Mouse (Mus musculus) gastrocnemius, adult 18-20 months (tissue): ENCODE data around the gene Tgfbr3l. TPM values are rescaled to one million over a fixed set of nuclear protein-coding genes. Genes with fewer than 3 reads are reported as not detected.
A peak's percentile ranks its signal among the peaks of the same experiment; 100 is the strongest.

Experiments used
- DNase-seq: peaks from one replicate; pipeline ENCODE4 v3.0.0; 2021; ENCODE audit warnings: low spot score
- long read RNA-seq, 2 experiments: library from polyadenylated mRNA; stranded (forward); transcript quantifications; one replicate each; pipeline ENCODE4 v2.0.0; 2021
- total RNA-seq, 2 experiments: library from RNA; stranded (reverse); gene quantifications; 2 replicates each; pipeline ENCODE4 v1.2.3; 2021

Gene Tgfbr3l
- total RNA-seq, result 1 to 10 TPM; 1.2 to 1.7 TPM
- long read RNA-seq, experiment 1, result 0 reads
- long read RNA-seq, experiment 2, result 0 reads

- DNase-seq, result no peak
Observed at GRCm38 (mm10) chr8:4247951-4248540, at the start of gene Tgfbr3l. Gene Tgfbr3l, plus strand, starts transcription at chr8:4248214.

GRCm38 (mm10) chr8:4201321-4201720, 46.7 kb upstream of the Tgfbr3l start:
- DNase-seq, result no peak

GRCm38 (mm10) chr8:4205246-4206123, 42.5 kb upstream of the Tgfbr3l start:
- DNase-seq, result no peak

- no peak for DNase-seq
Observed at GRCm38 (mm10) chr8:4206182-4207015, 41.6 kb upstream of the Tgfbr3l start.

- no peak for DNase-seq
Observed at GRCm38 (mm10) chr8:4207016-4207350, 41.0 kb upstream of the Tgfbr3l start.

- no peak for DNase-seq
Observed at GRCm38 (mm10) chr8:4211097-4211496, 36.9 kb upstream of the Tgfbr3l start.

GRCm38 (mm10) chr8:4212809-4213209, 35.2 kb upstream of the Tgfbr3l start:
- no peak for DNase-seq

GRCm38 (mm10) chr8:4213210-4214005, 34.6 kb upstream of the Tgfbr3l start:
- DNase-seq, result peak; percentile 43

- DNase-seq, result peak; percentile 47
Observed at GRCm38 (mm10) chr8:4214006-4214980, 33.7 kb upstream of the Tgfbr3l start.

- no peak for DNase-seq
Observed at GRCm38 (mm10) chr8:4216296-4216695, 31.7 kb upstream of the Tgfbr3l start.

GRCm38 (mm10) chr8:4216791-4217621, 31.0 kb upstream of the Tgfbr3l start, which contains the start of gene Prr36:
Gene Prr36, minus strand, starts transcription at chr8:4217459.
- no peak for DNase-seq

- no peak for DNase-seq
Observed at GRCm38 (mm10) chr8:4219617-4220016, 28.4 kb upstream of the Tgfbr3l start.

- no peak for DNase-seq
Observed at GRCm38 (mm10) chr8:4222059-4222458, 26.0 kb upstream of the Tgfbr3l start.

- no peak for DNase-seq
Observed at GRCm38 (mm10) chr8:4226323-4226722, 21.7 kb upstream of the Tgfbr3l start.

- DNase-seq, result no peak
Observed at GRCm38 (mm10) chr8:4226739-4227347, 21.2 kb upstream of the Tgfbr3l start, which contains the start of gene Lrrc8e. Gene Lrrc8e, plus strand, starts transcription at chr8:4226827.

- no peak for DNase-seq
Observed at GRCm38 (mm10) chr8:4227919-4228318, 20.1 kb upstream of the Tgfbr3l start.

GRCm38 (mm10) chr8:4229784-4230183, 18.2 kb upstream of the Tgfbr3l start:
- DNase-seq, result no peak

- DNase-seq, result no peak
Observed at GRCm38 (mm10) chr8:4230612-4231351, 17.2 kb upstream of the Tgfbr3l start.
